Mouse (Mus musculus): Measurements from ENCODE around the gene Invs. TPM values are rescaled to one million over a fixed set of nuclear protein-coding genes. Genes with fewer than 3 reads are reported as not detected.

Gene Invs
- total RNA-seq, 2 experiments from 2014 or later = 2.5 to 2.8 TPM

GRCm38 (mm10) chr4:48418831-48419468 is 139.4 kb downstream of the Invs start:
- TF ChIP-seq CTCF (IDR thresholded peaks at IDR 0.05) = no peak
- DNase-seq = no peak
- intact Hi-C loops (cut with DNase I) = no loop called here
- Histone ChIP-seq H3K27ac (no peak overlapping the region), H3K4me3 (no peak overlapping the region)

DNA sequence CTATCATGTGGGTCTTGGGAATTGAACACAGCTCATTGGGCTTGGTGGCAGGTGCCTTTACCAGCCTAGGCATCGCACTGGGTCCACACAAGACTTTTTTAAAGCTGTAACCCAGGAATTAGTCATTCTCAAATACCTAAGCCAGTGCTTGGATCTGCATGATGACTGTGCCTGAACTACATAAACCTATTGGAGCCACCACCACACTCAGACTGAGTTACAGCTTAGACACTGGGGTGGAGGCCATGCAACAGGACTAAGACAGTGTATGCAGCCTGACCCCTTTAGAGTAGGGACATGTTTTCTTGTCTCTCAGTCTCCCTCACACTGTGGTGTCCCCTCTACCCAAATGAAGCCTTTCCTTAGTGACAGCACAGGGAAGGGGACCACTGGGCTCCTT is 143.1 kb downstream of the Invs start:
- Histone ChIP-seq H3K27ac (no peak overlapping the region), H3K4me3 (no peak overlapping the region)
- no peak for TF ChIP-seq CTCF (IDR thresholded peaks at IDR 0.05)
- intact Hi-C loops (cut with DNase I) = no loop called here
- DNase-seq = no peak

- intact Hi-C loops (cut with DNase I) = no loop called here
- H3K27ac ChIP-seq = no peak overlapping the region
- H3K4me3 ChIP-seq = no peak overlapping the region
- no peak for TF ChIP-seq CTCF (IDR thresholded peaks at IDR 0.05)
- DNase-seq = no peak
These were observed 144.2 kb downstream of the Invs start for GRCm38 (mm10) chr4:48423738-48424137.

- no peak for TF ChIP-seq CTCF (IDR thresholded peaks at IDR 0.05)
- intact Hi-C loops (cut with DNase I) = no loop called here
- no peak for DNase-seq
- Histone ChIP-seq H3K27ac (no peak overlapping the region), H3K4me3 (no peak overlapping the region)
These were observed 147.9 kb downstream of the Invs start for GRCm38 (mm10) chr4:48427413-48427812.

- TF ChIP-seq CTCF (IDR thresholded peaks at IDR 0.05) = no peak
- DNase-seq = no peak
These were observed 148.5 kb downstream of the Invs start for GRCm38 (mm10) chr4:48428054-48428453.

GRCm38 (mm10) chr4:48454106-48454773 is 174.7 kb downstream of the Invs start:
- intact Hi-C loops (cut with DNase I) = no loop called here
- no peak overlapping the region for H3K4me3 ChIP-seq
- H3K27ac ChIP-seq = no peak overlapping the region

More at GRCm38 (mm10) chr4:48428054-48428453, 148.5 kb downstream of the Invs start:
- intact Hi-C loops (cut with DNase I) = no loop called here
- Histone ChIP-seq H3K27ac (no peak overlapping the region), H3K4me3 (no peak overlapping the region)

GRCm38 (mm10) chr4:48458436-48458835 is 178.9 kb downstream of the Invs start:
- Histone ChIP-seq H3K27ac (no peak overlapping the region), H3K4me3 (no peak overlapping the region)
- no peak for DNase-seq
- no peak for TF ChIP-seq CTCF (IDR thresholded peaks at IDR 0.05)
- intact Hi-C loops (cut with DNase I) = no loop called here

More at GRCm38 (mm10) chr4:48454106-48454773, 174.7 kb downstream of the Invs start:
- no peak for DNase-seq
- peak; percentile 40 for TF ChIP-seq CTCF (IDR thresholded peaks at IDR 0.05)

- no peak for DNase-seq
- intact Hi-C loops (cut with DNase I) = no loop called here
- Histone ChIP-seq H3K27ac (no peak overlapping the region), H3K4me3 (no peak overlapping the region)
- TF ChIP-seq CTCF (IDR thresholded peaks at IDR 0.05) = no peak
These were observed 181.5 kb downstream of the Invs start for GRCm38 (mm10) chr4:48461060-48461459.

GRCm38 (mm10) chr4:48470977-48471376 is 191.4 kb downstream of the Invs start:
- Histone ChIP-seq H3K4me3 (no peak overlapping the region), H3K27ac (no peak overlapping the region)
- TF ChIP-seq CTCF (IDR thresholded peaks at IDR 0.05) = no peak
- intact Hi-C loops (cut with DNase I) = loop anchor here (5.0 kb wide), 2 partner anchors 76 to 211 kb away; no protein-coding TSS in a partner anchor
- no peak for DNase-seq

DNA sequence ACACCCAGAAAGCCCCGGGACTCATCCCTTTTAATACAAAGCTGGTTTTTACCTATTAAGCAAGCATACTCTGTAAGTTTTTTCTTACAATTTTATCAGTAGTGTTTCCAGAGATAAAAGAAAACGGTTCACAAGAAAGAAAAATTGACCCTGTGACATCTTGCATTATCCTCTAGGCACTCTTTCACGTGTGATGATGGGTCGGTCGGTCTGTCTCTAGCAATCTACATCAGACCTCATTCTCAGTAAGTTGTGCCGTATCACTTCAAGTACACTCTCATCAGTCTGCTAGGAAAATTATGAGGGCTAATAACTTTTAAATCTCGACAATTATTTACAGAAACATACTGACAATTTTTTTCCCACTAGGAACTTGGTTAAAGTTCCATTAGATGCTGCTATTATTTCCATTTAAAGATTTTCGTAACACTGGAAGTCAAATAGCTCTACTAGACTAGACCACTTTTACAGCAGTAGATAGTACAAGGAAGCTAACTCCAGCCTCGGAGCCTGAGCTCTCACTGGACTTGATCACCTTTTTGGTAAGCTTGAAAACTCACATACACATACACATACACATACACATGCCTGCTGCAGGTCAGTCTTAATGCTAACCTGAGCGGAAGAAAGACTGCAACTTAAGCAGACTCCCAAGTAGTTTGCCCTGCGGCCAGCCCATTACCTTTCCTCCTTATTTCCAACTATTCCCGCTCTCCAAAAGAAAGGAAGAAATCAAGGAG is 192.7 kb downstream of the Invs start:
- no peak for TF ChIP-seq CTCF (IDR thresholded peaks at IDR 0.05)
- intact Hi-C loops (cut with DNase I) = loop anchor here (5.0 kb wide), 2 partner anchors 75 to 210 kb away; no protein-coding TSS in a partner anchor
- DNase-seq = no peak
- H3K4me3 ChIP-seq = peak overlapping the region; percentile 86
- H3K27ac ChIP-seq = peak overlapping the region; percentile 92

DNA sequence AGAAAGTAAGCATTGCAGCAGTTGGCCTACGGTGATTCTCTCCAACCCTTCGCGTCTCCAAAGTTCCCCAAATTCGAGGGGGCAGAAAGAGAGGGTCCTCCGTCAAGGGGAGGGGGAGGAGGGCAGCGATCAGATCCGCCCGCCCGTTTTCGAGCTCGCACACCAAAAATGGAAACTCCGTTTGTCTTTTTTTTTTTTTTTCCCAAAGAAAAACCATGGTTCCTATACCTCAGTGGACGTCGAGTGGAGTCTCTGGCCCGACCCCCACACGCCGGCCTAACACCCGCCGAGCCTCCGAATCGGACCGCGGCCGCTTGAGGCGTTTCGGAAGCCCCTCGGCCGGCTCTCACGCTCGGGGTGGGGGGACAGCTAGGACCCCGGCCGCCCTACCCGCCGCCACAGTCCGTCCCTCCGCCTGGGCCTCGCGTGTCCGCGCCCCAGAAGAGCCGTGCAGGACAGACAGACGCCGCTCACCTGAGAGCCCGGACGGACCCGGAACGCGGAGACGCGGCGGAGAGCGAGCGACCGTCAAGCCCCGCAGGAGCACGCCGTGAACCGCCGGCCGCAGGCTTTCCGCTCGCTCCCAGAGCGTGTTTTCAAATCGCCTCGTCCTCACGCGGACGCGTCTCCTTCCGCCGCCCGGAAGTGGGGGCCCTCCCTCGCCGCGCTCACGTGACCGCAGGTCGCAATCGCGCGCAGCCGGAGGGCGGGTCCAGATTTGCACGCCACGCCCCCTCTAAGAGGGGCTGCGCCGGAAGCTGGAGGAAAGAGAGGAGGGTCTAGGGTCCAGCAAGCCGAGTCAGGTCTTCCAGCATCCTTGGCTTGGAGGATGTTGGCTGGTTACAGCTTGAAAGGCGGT is 193.5 kb downstream of the Invs start, which contains the start of gene Tex10:
TSS of gene Tex10 (minus strand) at position 668 of the 859 bp plus-strand sequence.
- H3K4me3 ChIP-seq = peak within 1 kb of the TSS; percentile 86
- peak; percentile 94 for DNase-seq
- intact Hi-C loops (cut with DNase I) = loop anchor here (5.0 kb wide), 2 partner anchors 74 to 209 kb away; no protein-coding TSS in a partner anchor
- peak within 1 kb of the TSS; percentile 92 for H3K27ac ChIP-seq
- no peak for TF ChIP-seq CTCF (IDR thresholded peaks at IDR 0.05)

GRCm38 (mm10) chr4:48473651-48474011 is 194.1 kb downstream of the Invs start:
- TF ChIP-seq CTCF (IDR thresholded peaks at IDR 0.05) = no peak
- no peak for DNase-seq
- intact Hi-C loops (cut with DNase I) = loop anchor here (5.0 kb wide), 2 partner anchors 74 to 209 kb away; no protein-coding TSS in a partner anchor
- H3K27ac ChIP-seq = peak overlapping the region; percentile 92
- peak overlapping the region; percentile 86 for H3K4me3 ChIP-seq
